Mouse (Mus musculus): ENCODE results near the gene Smagp. TPM values are rescaled to one million over a fixed set of nuclear protein-coding genes. Genes with fewer than 3 reads are reported as not detected.

The Smagp gene
- polyA plus RNA-seq, 2 experiments from 2014 or later, result not detected

- no peak for ATAC-seq
These were observed 48.4 kb downstream of the Smagp start for GRCm38 (mm10) chr15:100588297-100588696.

- no peak for ATAC-seq
These were observed 49.6 kb downstream of the Smagp start for GRCm38 (mm10) chr15:100587166-100587565.

- ATAC-seq, result no peak
These were observed 50.8 kb downstream of the Smagp start for GRCm38 (mm10) chr15:100585931-100586330.

GRCm38 (mm10) chr15:100580108-100580507, 56.6 kb downstream of the Smagp start:
- ATAC-seq, result no peak

- ATAC-seq, result no peak
These were observed 58.8 kb downstream of the Smagp start for GRCm38 (mm10) chr15:100577972-100578371.

- no peak for ATAC-seq
These were observed 59.9 kb downstream of the Smagp start for GRCm38 (mm10) chr15:100576810-100577209.

GRCm38 (mm10) chr15:100576392-100576791, 60.3 kb downstream of the Smagp start:
- no peak for ATAC-seq

- no peak for ATAC-seq
These were observed 61.4 kb downstream of the Smagp start for GRCm38 (mm10) chr15:100575366-100575765.

- ATAC-seq, result no peak
These were observed 62.4 kb downstream of the Smagp start for GRCm38 (mm10) chr15:100574378-100574777.

GRCm38 (mm10) chr15:100573946-100574345, 62.8 kb downstream of the Smagp start:
- ATAC-seq, result no peak

Other genes with a start within 250 kb of the Smagp start
- not detected for gene Gm5475, start 214.8 kb downstream of the Smagp start, polyA plus RNA-seq (2017; shearing (Covaris generic))
- gene Slc11a2, start 211.9 kb downstream of the Smagp start, polyA plus RNA-seq (2017; shearing (Covaris generic)), result 10 to 100 TPM; 31.4 to 39.1 TPM
- gene Letmd1, start 167.9 kb downstream of the Smagp start, polyA plus RNA-seq (2017; shearing (Covaris generic)), result 10 to 100 TPM; 52.3 to 82.7 TPM
- gene Csrnp2, start 141.5 kb downstream of the Smagp start, polyA plus RNA-seq (2017; shearing (Covaris generic)), result 1 to 10 TPM; 1.8 to 2.5 TPM
- 1 to 10 TPM; 6.0 to 6.8 TPM for gene Tfcp2, start 84.9 kb downstream of the Smagp start, polyA plus RNA-seq (2017; shearing (Covaris generic))
- gene Pou6f1, start 37.0 kb downstream of the Smagp start, polyA plus RNA-seq (2017; shearing (Covaris generic)), result 10 to 100 TPM; 13.3 to 17.4 TPM
- 100 to 1,000 TPM; 682 to 766 TPM for gene Dazap2, start 21.6 kb downstream of the Smagp start, polyA plus RNA-seq (2017; shearing (Covaris generic))
- 100 to 1,000 TPM; 283 to 390 TPM for gene Bin2, start 32.6 kb upstream of the Smagp start, polyA plus RNA-seq (2017; shearing (Covaris generic))
- gene Cela1, start 51.0 kb upstream of the Smagp start, polyA plus RNA-seq (2017; shearing (Covaris generic)), result 10 to 100 TPM in 1 of 2 experiments, 1 to 10 TPM in 1; 5.7 to 10.5 TPM
- gene Galnt6, start 92.4 kb upstream of the Smagp start, polyA plus RNA-seq (2017; shearing (Covaris generic)), result 100 to 1,000 TPM in 1 of 2 experiments, 10 to 100 TPM in 1; 63.9 to 105 TPM
- 1 to 10 TPM; 5.7 to 7.7 TPM for gene Slc4a8, start 124.8 kb upstream of the Smagp start, polyA plus RNA-seq (2017; shearing (Covaris generic))
- under 1 TPM; 0.29 to 0.32 TPM for gene Scn8a, start 232.9 kb upstream of the Smagp start, polyA plus RNA-seq (2017; shearing (Covaris generic))